Mouse (Mus musculus) ovary, adult 2 months (tissue): Measurements from ENCODE around the gene Gm10217. TPM values are rescaled to one million over a fixed set of nuclear protein-coding genes. Genes with fewer than 3 reads are reported as not detected.

Source experiments
- polyA plus RNA-seq: library from polyadenylated mRNA; depleted of rRNA; stranded (reverse); fragments of >200 nt; gene quantifications from 2 replicates; pipeline ENCODE4 v1.2.3, GENCODE M21; 2012; rRNA removed

Gm10217 gene
- polyA plus RNA-seq: not detected in 2 replicates

DNA sequence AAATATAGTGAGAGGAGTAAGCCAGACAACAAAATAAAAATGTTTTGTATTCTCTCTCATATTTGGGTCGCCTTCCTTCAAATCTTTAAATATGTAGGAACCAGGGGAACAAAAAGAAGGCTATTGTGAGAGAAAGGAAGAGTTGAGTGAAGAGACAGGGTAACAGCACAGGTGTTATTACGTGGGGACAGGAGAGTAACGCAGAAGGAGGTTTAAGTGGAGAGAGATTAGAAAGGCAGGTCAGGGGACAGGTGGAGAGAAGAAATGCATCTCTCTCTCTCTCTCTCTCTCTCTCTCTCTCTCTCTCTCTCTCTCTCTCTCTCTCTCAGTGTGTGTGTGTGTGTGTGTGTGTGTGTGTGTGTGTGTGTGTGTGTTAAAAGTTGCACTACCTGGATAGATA, at the start of gene Gm10217:
Gene Gm10217 (plus strand): TSS at position 301 of the 400 bp plus-strand sequence.

Other genes starting within 250 kb of the Gm10217 start
- 0.43 and 0.51 TPM in 2 replicates for gene Fam155a, start 93.1 kb upstream of the Gm10217 start, polyA plus RNA-seq
- 1.6 and 1.9 TPM in 2 replicates for gene Lig4, start 113.4 kb downstream of the Gm10217 start, polyA plus RNA-seq
- 4.1 and 4.3 TPM in 2 replicates for gene Abhd13, start 113.5 kb downstream of the Gm10217 start, polyA plus RNA-seq
- gene Tnfsf13b, start 142.2 kb downstream of the Gm10217 start, polyA plus RNA-seq: 3.3 and 4.9 TPM in 2 replicates